Mouse (Mus musculus): Measurements from ENCODE around the gene Pnn. TPM values are rescaled to one million over a fixed set of nuclear protein-coding genes. Genes with fewer than 3 reads are reported as not detected.
A peak's percentile ranks its signal among the peaks of the same experiment; 100 is the strongest.
"Not testable (repeated sequence)": the region's sequence is repeated elsewhere in the genome, so short reads cannot be mapped to it uniquely, and the experiment has no call there.

The Pnn gene
- polyA plus RNA-seq, 1 experiment = 10.4 TPM

- no peaks in the 10 kb centered on the region for H3K27me3 ChIP-seq (replicated peaks; ENCODE audit: control insufficient read depth, insufficient read depth, low read length)
- no peaks in the 10 kb centered on the region for H3K4me1 ChIP-seq (ENCODE audit: control insufficient read depth, insufficient read depth, low read length)
- peak; percentile 48 for DNase-seq
- 16% methylated on average over 23 of the region's 23 CpGs for WGBS
- H3K36me3 ChIP-seq (ENCODE audit: control insufficient read depth, insufficient read depth, low read length) = no peaks in the 10 kb centered on the region; the same call in 1 of the 2 replicates
- peak overlapping the region; percentile 69 for H3K27ac ChIP-seq (ENCODE audit: insufficient read depth, low read depth, low read length)
- TF ChIP-seq CTCF (conservative IDR thresholded peaks at IDR 0.05; ENCODE audit: insufficient read depth, insufficient read length, low read depth, low read length) (no peak), POLR2A (IDR thresholded peaks at IDR 0.05; ENCODE audit: low read depth, low read length) (peak; percentile 52)
- peak overlapping the region; percentile 11; the same call in 1 of the 2 replicates for H3K4me3 ChIP-seq (ENCODE audit: insufficient read depth, low read depth, low read length)
These were observed 26.5 kb upstream of the Pnn start for GRCm38 (mm10) chr12:59039971-59040844.

- no peaks in the 10 kb centered on the region for H3K27me3 ChIP-seq (replicated peaks; ENCODE audit: control insufficient read depth, insufficient read depth, low read length)
- TF ChIP-seq POLR2A (IDR thresholded peaks at IDR 0.05; ENCODE audit: low read depth, low read length) = no peak
- TF ChIP-seq CTCF (conservative IDR thresholded peaks at IDR 0.05; ENCODE audit: insufficient read depth, insufficient read length, low read depth, low read length) = no peak
- DNase-seq = no peak
These were observed 25.8 kb upstream of the Pnn start for GRCm38 (mm10) chr12:59040851-59041250.

GRCm38 (mm10) chr12:59052470-59052869 lies 14.2 kb upstream of the Pnn start:
- Histone ChIP-seq H3K4me1 (ENCODE audit: control insufficient read depth, insufficient read depth, low read length) (no peaks in the 10 kb centered on the region), H3K27me3 (replicated peaks; ENCODE audit: control insufficient read depth, insufficient read depth, low read length) (no peaks in the 10 kb centered on the region), H3K4me3 (ENCODE audit: insufficient read depth, low read depth, low read length) (no peak overlapping the region), H3K27ac (ENCODE audit: insufficient read depth, low read depth, low read length) (no peak overlapping the region), H3K36me3 (ENCODE audit: control insufficient read depth, insufficient read depth, low read length) (peaks cover 2% of the 10 kb centered on the region)
- no peak for TF ChIP-seq POLR2A (IDR thresholded peaks at IDR 0.05; ENCODE audit: low read depth, low read length)
- TF ChIP-seq CTCF (conservative IDR thresholded peaks at IDR 0.05; ENCODE audit: insufficient read depth, insufficient read length, low read depth, low read length) = no peak
- no peak for DNase-seq
- WGBS = 87% methylated on average over 3 of the region's 3 CpGs

More at GRCm38 (mm10) chr12:59040851-59041250, 25.8 kb upstream of the Pnn start:
- WGBS = 37% methylated on average over 7 of the region's 7 CpGs
- H3K4me3 ChIP-seq (ENCODE audit: insufficient read depth, low read depth, low read length) = no peak overlapping the region
- H3K27ac ChIP-seq (ENCODE audit: insufficient read depth, low read depth, low read length) = no peak overlapping the region
- no peaks in the 10 kb centered on the region; the same call in 1 of the 2 replicates for H3K36me3 ChIP-seq (ENCODE audit: control insufficient read depth, insufficient read depth, low read length)
- no peaks in the 10 kb centered on the region for H3K4me1 ChIP-seq (ENCODE audit: control insufficient read depth, insufficient read depth, low read length)

- Histone ChIP-seq H3K27me3 (replicated peaks; ENCODE audit: control insufficient read depth, insufficient read depth, low read length) (no peaks in the 10 kb centered on the region), H3K4me1 (ENCODE audit: control insufficient read depth, insufficient read depth, low read length) (no peaks in the 10 kb centered on the region), H3K27ac (ENCODE audit: insufficient read depth, low read depth, low read length) (no peak overlapping the region), H3K36me3 (ENCODE audit: control insufficient read depth, insufficient read depth, low read length) (no peaks in the 10 kb centered on the region; the same call in 1 of the 2 replicates), H3K4me3 (ENCODE audit: insufficient read depth, low read depth, low read length) (no peak overlapping the region)
- 91% methylated on average over 5 of the region's 5 CpGs for WGBS
- TF ChIP-seq CTCF (conservative IDR thresholded peaks at IDR 0.05; ENCODE audit: insufficient read depth, insufficient read length, low read depth, low read length) (no peak), POLR2A (IDR thresholded peaks at IDR 0.05; ENCODE audit: low read depth, low read length) (no peak)
- DNase-seq = no peak
These were observed 13.5 kb upstream of the Pnn start for GRCm38 (mm10) chr12:59053166-59053565.

- Histone ChIP-seq H3K4me3 (ENCODE audit: insufficient read depth, low read depth, low read length) (no peak overlapping the region), H3K27me3 (replicated peaks; ENCODE audit: control insufficient read depth, insufficient read depth, low read length) (no peaks in the 10 kb centered on the region), H3K4me1 (ENCODE audit: control insufficient read depth, insufficient read depth, low read length) (no peaks in the 10 kb centered on the region), H3K36me3 (ENCODE audit: control insufficient read depth, insufficient read depth, low read length) (no peaks in the 10 kb centered on the region; the same call in 1 of the 2 replicates), H3K27ac (ENCODE audit: insufficient read depth, low read depth, low read length) (no peak overlapping the region)
- no peak for DNase-seq
- no peak for TF ChIP-seq CTCF (conservative IDR thresholded peaks at IDR 0.05; ENCODE audit: insufficient read depth, insufficient read length, low read depth, low read length)
- no peak for TF ChIP-seq POLR2A (IDR thresholded peaks at IDR 0.05; ENCODE audit: low read depth, low read length)
These were observed 12.7 kb upstream of the Pnn start for GRCm38 (mm10) chr12:59053976-59054375.

GRCm38 (mm10) chr12:59055196-59055850 lies 11.4 kb upstream of the Pnn start:
- Histone ChIP-seq H3K27me3 (replicated peaks; ENCODE audit: control insufficient read depth, insufficient read depth, low read length) (no peaks in the 10 kb centered on the region), H3K4me1 (ENCODE audit: control insufficient read depth, insufficient read depth, low read length) (peaks cover 3% of the 10 kb centered on the region; the same call in 1 of the 2 replicates), H3K36me3 (ENCODE audit: control insufficient read depth, insufficient read depth, low read length) (no peaks in the 10 kb centered on the region; the same call in 1 of the 2 replicates), H3K27ac (ENCODE audit: insufficient read depth, low read depth, low read length) (no peak overlapping the region), H3K4me3 (ENCODE audit: insufficient read depth, low read depth, low read length) (no peak overlapping the region)
- TF ChIP-seq CTCF (conservative IDR thresholded peaks at IDR 0.05; ENCODE audit: insufficient read depth, insufficient read length, low read depth, low read length) = no peak
- TF ChIP-seq POLR2A (IDR thresholded peaks at IDR 0.05; ENCODE audit: low read depth, low read length) = no peak
- WGBS = 79% methylated on average over 4 of the region's 4 CpGs
- no peak for DNase-seq

- H3K36me3 ChIP-seq (ENCODE audit: control insufficient read depth, insufficient read depth, low read length) = no peaks in the 10 kb centered on the region; the same call in 1 of the 2 replicates
These were observed 10.5 kb upstream of the Pnn start for GRCm38 (mm10) chr12:59056222-59056621.

GRCm38 (mm10) chr12:59058242-59058641 lies 8.4 kb upstream of the Pnn start:
- H3K36me3 ChIP-seq (ENCODE audit: control insufficient read depth, insufficient read depth, low read length); DNase-seq; H3K27ac ChIP-seq (ENCODE audit: insufficient read depth, low read depth, low read length); H3K4me1 ChIP-seq (ENCODE audit: control insufficient read depth, insufficient read depth, low read length); H3K27me3 ChIP-seq (replicated peaks; ENCODE audit: control insufficient read depth, insufficient read depth, low read length); H3K4me3 ChIP-seq (ENCODE audit: insufficient read depth, low read depth, low read length): not testable (repeated sequence)
- WGBS = 81% methylated on average over 5 of the region's 5 CpGs

More at GRCm38 (mm10) chr12:59056222-59056621, 10.5 kb upstream of the Pnn start:
- Histone ChIP-seq H3K27ac (ENCODE audit: insufficient read depth, low read depth, low read length) (no peak overlapping the region), H3K4me1 (ENCODE audit: control insufficient read depth, insufficient read depth, low read length) (peaks cover 3% of the 10 kb centered on the region; the same call in 1 of the 2 replicates), H3K27me3 (replicated peaks; ENCODE audit: control insufficient read depth, insufficient read depth, low read length) (no peaks in the 10 kb centered on the region), H3K4me3 (ENCODE audit: insufficient read depth, low read depth, low read length) (no peak overlapping the region)
- WGBS = 97% methylated on average over 11 of the region's 11 CpGs
- no peak for TF ChIP-seq CTCF (conservative IDR thresholded peaks at IDR 0.05; ENCODE audit: insufficient read depth, insufficient read length, low read depth, low read length)
- TF ChIP-seq POLR2A (IDR thresholded peaks at IDR 0.05; ENCODE audit: low read depth, low read length) = no peak
- no peak for DNase-seq

All from kidney, adult 2 months (tissue).